Mouse (Mus musculus) cerebellum, postnatal 10 days (tissue): ENCODE data around the gene Nup160.
A peak's percentile ranks its signal among the peaks of the same experiment; 100 is the strongest.

Experiments used
- DNase-seq, 2 experiments: peaks; one replicate each; pipeline ENCODE4 v3.0.0; 2021; ENCODE audit warnings: mixed read lengths in 2 of 2

Nup160 gene

DNA sequence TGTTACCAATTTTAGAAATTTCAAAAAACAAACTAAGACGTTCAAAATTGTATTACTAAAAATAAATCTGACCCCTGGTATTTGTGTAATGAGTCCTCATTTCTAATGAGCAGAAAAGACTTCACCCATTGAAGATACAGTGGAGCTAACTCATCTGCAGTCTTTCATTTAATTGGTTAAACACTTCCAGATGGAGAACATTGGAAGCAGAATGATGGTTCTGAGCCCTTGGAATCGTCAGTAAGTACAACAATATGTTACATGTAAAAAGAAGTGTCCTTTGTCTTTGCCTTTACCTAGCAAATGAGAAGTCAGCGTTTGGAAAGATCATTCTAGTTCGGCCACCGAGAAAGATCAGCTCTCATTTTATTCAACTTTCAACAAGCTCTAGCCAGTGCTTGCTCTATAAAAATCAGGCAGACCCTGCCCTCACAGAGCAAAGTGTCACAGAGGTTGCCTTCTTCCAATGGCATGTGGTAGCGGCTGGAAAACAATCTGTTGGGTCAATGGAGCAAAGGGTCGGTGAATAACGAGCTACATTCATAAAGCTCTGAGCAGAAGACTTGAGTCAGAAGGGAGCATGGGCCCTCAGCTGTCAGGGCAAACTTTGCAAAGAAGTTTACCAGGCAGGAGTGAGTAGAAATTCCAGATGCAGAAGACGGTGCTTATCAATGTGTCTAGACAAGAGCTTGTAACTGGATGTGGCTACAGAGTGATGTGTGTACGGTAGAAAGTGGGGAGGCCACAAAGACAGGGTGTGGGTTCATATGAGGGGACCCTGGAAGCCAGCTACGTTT, 10.2 kb upstream of the Nup160 start:
- DNase-seq: no peak

DNA sequence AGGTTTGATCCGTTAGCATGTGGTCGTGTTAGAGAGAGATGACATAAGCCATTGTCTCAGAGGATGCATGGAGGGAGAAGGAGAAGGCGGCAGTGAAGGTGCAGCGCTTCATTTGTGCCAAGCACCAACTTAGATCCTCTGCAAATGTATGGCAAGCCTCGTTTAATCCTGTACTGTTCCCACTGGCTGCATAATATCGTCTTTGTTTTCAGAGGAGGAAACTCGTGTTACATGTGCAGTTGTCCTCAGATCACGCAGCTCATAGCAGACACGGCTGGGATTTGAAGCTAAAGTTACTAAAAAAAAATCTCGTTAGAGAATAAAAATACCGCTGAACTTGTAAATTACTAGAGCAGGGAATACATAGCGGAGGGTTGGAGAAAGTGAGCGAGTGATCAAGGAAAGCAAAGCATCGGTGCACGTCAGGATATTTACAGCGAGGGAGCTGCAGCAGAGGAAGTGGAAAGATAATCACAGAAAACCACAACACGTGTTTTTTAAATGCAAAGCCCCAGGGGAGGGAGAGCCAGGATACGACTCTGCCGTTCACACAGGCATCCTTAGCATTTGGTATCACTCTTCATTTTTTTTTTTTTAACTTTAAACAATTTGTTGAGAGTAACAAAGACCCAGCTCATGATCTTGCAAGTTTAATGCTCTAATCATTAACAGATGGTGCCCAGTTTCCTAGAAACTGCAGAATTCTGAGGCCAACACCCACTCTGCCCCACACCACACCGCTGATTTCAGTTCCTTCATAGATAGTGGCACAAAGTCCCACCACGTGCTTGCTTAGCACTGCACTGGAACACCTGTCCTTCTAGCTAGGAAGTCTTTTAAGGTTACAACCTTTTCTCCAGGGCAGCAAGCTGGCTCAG, 9.4 kb upstream of the Nup160 start:
- no peak for DNase-seq

GRCm38 (mm10) chr2:90670343-90670742, 6.7 kb upstream of the Nup160 start:
- no peak for DNase-seq

DNA sequence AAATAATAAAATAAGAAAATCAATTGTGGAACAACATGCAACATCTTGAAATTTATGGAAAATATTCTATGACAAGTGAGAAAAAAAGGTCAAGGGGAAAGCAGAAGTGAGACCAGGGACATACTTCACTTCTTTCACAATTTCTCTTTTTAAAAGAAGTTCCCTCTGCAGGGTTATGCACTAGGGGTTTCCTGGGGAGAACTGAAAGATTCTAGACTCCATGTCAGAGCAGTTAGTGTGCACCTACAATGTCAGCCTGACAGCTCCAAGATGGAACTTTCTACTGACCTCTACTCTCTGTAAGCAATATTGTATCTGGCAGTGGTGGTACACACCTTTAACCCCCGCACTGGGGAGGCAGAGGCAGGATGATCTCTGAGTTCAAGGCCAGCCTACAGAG, 3.7 kb upstream of the Nup160 start:
- no peak for DNase-seq

GRCm38 (mm10) chr2:90674555-90674954, 2.5 kb upstream of the Nup160 start:
- DNase-seq: peak in 1 of 2 experiments; percentile 7

DNA sequence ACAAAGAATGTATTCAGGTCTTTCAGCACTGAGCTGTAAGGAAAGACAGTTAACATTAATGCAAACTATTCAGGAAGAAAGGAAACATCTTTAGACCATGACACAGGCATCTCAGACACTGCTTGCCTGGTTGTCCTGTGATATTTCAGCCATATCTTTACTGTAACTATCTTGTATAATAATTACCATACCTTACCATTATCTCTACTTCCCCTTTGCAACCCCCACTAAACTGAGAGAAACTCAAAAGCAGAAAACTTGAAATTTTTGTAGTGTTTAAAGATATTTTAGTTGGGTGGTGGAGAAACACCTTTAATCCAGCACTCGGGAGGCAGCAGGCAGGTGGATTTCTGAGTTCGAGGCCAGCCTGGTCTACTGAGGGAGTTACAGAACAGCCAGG, 1.5 kb upstream of the Nup160 start:
- no peak for DNase-seq

DNA sequence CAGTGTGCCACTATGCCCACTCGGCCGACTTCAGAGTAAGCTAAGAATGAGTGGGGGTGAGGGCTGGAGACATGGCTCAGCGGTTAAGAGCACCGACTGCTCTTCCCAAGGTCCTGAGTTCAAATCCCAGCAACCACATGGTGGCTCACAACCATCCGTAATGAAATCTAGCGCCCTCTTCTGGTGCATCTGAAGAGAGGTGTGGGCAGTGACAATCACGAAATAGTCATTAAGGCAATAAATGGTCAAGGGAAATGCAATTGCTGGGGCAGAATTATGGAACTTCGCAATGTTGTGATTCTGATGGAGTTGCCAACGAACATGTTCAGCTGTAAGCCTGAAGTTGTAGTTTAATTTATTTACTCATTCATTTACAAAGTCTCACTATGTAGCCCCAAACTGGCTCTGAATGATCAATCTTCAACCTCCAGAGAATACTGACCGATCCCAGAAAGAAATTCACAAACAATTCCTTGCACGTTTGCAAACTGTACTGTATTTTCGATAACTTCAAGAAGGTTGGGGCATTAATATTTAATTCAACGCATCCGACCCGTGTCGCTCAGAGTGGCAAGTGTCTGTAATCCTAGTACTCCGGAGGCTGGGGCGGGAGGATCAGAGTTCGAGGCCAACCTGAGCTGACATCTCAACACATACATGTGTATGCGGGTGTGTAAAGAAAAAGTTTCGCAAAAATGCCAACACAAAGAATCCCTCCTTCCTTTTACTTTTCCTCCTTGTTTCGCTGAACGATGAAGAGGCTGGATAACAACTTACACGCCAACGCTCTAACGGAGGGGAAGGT, 1.4 kb downstream of the Nup160 start:
- peak; percentile 16 to 34 for DNase-seq

GRCm38 (mm10) chr2:90679061-90679810, 2.2 kb downstream of the Nup160 start:
- DNase-seq: peak; percentile 97

DNA sequence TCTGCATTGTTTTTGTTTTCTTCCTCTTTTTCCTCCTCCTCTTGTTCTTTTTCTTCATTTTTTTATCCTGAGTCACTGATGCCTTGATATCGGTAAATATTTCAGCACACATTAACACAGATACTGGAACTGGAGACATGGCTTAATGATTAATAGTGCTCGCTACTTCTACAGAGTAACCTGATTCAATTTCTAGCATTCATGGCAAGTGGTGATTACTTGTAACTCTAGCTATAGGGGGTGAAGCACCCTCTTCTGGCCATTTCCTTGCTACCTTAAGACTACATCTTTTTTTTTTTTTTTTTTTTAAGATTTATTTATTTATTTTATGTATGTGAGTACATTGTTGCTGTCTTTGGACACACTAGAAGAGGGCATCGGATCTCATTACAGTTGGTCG, 23.9 kb downstream of the Nup160 start:
- no peak for DNase-seq

- DNase-seq: no peak
Measured at GRCm38 (mm10) chr2:90708548-90708947, 31.5 kb downstream of the Nup160 start.

GRCm38 (mm10) chr2:90715555-90716092, 38.6 kb downstream of the Nup160 start:
- no peak for DNase-seq

DNA sequence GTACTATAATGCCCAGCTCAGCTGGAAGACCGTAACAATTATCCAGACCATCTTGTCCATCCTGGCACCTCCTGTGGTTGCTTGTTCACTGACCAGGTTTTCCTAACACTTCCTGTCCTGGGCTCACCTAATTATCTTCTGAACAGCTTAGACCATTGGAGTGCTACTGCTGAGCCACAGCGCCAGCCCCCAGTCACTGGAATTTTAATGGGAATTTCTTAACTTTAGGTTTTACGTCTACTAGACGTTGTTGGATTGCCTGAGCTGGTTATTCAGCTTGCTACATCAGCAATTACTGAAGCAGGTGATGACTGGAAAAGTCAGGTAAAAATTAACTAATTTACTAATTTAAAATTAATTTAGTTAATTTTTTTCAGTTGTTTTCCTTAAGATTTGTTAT, 40.4 kb downstream of the Nup160 start:
- DNase-seq: no peak

DNA sequence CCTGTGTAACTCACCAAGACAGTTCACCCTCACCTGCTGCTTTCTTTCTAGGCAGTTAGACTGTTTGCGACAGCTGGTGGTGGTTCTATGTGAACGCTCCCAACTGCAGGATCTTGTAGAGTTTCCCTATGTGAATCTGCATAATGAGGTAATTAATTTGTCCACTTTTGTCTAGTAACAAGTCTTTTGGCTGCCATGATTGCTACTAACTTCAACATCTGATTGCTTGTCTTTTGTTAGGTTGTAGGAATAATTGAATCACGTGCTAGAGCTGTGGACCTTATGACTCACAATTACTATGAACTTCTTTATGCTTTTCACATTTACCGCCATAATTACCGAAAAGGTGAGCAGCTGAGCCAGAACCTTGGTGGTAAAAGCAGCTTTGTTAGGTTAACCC, 40.9 kb downstream of the Nup160 start:
- no peak for DNase-seq

DNA sequence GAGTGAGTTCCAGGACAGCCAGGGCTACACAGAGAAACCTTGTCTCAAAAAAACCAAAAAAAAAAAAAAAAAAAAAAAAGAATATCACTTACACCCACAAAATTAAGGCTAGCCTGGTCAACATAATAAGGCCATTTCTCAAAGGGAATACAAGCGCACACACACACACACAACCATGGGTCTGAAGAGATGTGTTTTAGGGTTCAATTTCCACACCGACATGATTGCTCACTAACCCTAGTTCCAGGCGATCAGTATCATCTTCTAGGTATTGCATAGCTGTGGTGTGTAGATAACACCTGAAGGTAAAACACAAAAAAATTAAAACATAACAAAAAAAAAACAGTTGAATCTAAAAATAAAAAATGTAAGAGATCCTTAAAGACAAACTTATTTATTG, 49.8 kb downstream of the Nup160 start:
- DNase-seq: no peak

- DNase-seq: no peak
Measured at GRCm38 (mm10) chr2:90735326-90735725, 58.3 kb downstream of the Nup160 start.

DNA sequence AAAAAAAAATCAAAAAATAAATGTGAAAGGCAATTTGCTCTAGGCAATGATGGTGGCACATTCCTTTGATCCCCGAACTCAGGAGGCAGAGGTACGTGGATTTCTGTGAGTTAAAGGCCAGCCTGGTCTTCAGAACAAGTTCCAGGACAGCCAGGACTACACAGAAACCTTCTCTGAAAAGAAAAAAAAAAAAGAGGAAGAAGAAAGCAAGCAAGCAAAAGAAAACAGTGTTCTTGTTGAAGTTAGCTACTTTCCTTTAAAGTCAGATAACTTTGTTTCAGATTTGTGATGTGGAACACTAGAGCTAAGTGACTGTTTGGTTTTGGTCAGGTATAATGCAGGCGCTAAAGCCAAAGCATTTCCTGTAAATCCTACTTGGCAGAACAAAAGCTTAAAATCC, 61.8 kb downstream of the Nup160 start:
- no peak for DNase-seq

DNA sequence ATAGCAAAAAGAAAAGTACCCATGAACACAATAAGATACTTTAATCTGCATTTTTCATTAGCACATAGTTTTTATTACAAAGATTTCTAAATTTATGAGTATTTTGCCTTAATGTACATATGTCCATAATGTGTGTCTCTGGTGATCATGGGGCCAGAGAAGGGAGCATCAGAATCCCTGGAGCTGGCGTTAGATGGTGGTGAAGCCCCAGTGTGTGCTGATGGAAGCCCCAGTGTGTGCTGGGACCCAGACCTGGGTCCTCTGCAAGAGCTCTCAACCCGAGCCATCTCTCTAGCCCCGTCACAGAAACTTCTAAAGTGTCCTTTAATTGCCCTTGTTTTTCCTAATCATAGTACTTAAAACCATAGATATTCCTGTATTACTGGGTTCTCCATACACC, 62.3 kb downstream of the Nup160 start:
- no peak for DNase-seq

GRCm38 (mm10) chr2:90739921-90740320, 62.9 kb downstream of the Nup160 start:
- DNase-seq: no peak

DNA sequence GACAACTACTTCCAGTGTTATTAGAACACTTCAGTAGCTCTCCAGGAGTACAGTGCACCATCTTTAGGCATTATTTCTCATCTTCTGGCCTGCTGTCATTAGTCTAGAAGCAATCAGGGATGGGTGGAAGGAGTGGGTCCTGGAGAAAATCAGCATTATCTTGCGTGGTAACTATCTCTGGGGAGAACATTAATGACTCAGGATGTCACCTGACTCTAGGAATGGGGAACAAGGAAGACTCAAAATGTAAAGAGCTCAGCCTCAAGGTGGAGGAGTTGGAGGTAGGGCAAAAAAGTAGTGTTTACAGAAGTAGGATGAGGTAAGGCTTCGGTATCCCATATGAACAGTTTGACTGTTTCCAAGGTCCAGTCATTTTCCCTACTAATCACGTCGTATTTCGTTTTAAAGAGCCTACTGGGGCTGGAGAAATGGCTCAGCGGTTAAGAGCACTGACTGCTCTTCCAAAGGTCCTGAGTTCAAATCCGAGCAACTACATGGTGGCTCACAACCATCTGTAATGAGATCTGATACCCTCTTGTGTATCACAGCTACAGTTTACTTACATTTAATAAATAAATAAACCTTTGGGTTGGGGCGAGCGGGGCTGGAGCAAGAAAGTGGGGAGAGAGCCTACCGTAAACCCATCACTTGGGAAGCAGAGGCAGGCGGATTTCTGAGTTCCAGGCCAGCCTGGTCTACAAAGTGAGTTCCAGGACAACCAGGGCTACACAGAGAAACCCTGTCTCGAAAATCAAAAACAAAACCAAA, 67.5 kb downstream of the Nup160 start:
- peak; percentile 10 to 28 for DNase-seq

GRCm38 (mm10) chr2:90745053-90745678, 68.2 kb downstream of the Nup160 start, which contains the start of gene Fnbp4:
TSS of gene Fnbp4 (plus strand) at chr2:90745370.
- DNase-seq: peak; percentile 97 to 98
